Mouse (Mus musculus): ENCODE data around the gene Polr2h. TPM values are rescaled to one million over a fixed set of nuclear protein-coding genes. Genes with fewer than 3 reads are reported as not detected.

The Polr2h gene
- polyA plus RNA-seq, 1 experiment: 3.3 TPM

DNA sequence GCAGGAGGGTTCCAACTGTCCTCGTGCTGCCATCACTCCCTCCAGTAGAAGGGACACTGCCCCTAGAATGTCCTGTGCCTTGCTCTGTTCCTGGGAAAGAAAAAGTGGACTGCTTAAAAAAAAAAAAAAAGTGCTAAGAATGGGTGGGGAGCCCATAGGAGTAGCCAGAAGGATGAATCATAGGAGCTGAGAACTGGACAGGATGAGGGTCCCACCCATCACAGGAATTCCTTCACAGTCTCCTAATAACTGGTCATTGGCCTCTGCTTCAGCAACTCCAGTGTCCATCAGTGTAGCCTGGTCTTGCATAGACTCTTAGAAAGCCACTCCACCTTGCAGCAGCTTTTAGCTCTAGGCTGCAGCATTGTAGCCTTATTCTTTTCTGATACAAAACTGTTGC, 8.9 kb downstream of the Polr2h start:
- TF ChIP-seq GATA1 (IDR thresholded peaks at IDR 0.05; ENCODE audit: low read length): no peak

- TF ChIP-seq GATA1 (IDR thresholded peaks at IDR 0.05; ENCODE audit: low read length): no peak
These were observed 12.8 kb downstream of the Polr2h start for GRCm38 (mm10) chr16:20730293-20730711.

DNA sequence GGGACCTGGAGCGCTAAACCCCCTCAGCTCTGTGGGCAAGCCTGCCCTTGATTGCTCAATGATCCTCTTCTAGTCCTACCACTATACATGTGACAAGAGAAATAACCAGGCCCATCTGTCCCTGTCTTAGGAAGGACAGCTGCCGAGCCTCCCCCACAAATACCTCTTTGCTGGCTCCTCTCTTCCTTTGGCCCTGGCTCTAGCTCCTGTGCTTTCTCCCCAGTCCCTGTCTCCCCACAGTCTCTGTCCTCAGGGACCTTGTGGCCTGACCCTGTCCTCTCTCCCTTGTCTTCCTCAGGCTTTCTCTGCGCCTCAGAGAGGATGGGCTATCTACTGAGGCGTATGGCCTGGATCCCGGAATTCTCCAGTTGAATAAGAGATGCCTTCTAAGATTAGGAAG, 14.2 kb downstream of the Polr2h start:
- no peak for TF ChIP-seq GATA1 (IDR thresholded peaks at IDR 0.05; ENCODE audit: low read length)

DNA sequence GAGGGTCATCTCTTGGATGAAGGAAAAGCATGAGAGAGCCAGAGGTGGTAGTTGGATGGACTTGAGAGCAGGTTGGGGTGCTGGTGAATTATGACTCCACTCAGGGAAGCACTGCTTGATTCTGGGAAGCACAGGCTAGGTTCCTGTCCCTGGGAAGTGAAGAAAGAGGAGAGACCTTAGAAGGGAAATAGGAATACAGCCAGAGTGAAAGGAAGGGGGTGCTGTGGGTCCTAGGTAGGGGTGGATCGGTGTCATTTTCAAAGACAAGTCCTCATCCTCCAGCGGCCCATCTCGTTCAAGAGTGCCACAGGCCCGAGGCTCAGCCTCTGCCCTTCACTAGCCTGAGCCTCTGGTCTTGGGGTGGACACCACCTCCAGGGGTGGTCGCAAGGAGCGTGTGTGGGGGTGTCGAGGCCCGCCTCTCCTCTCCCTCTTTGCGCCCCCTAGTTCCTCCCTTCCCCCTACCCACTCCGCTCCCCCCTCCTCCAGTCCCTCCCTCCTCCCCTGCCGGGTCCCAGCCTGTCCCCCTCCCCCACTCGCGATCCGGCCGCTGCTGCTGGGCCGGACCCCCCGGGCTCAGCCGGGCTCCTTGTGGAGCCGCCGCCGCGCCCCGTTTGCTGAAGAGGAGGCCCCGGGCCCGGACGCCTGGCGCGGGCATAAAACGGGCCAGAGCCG, 14.9 kb downstream of the Polr2h start:
- no peak for TF ChIP-seq GATA1 (IDR thresholded peaks at IDR 0.05; ENCODE audit: low read length)

DNA sequence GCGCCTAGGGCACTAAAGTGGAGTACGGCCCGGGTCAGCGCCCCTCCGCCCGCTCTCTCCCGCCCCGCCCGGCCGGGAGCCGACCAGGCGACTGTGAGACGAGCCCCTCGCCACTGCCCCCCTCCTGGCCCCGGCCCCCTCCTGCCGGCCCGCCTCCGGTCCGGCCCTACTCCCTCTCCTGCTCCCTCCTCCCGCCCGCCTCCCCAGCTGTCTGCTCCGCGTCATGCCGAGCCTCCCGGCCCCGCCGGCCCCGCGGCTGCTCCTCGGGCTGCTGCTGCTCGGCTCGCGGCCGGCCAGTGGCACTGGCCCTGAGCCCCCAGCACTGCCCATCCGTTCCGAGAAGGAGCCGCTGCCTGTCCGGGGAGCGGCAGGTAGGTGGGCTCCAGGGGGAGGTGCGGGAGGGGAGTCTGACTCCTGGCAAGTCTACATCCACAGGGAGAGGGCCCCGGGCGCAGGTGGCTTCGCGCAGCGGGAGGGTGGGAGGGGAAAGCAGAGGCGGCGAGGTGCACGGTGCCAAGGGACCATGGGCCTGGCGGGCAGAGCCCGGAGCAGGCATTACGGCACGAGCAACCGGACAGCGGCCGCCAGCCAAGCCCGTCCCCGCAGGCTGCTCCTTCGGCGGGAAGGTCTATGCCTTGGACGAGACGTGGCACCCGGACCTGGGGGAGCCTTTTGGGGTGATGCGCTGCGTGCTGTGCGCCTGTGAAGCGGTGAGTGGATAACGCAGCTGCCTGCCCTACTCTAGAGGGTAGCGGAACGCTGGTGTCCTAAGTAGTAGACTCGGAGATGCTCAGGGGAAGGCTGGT, 15.7 kb downstream of the Polr2h start, which contains the start of gene Chrd:
Gene Chrd (plus strand): TSS at position 203 of the 806 bp plus-strand sequence.
- TF ChIP-seq GATA1 (IDR thresholded peaks at IDR 0.05; ENCODE audit: low read length): no peak

GRCm38 (mm10) chr16:20733731-20734730, 16.6 kb downstream of the Polr2h start, which contains the start of gene Thpo:
TSS of gene Thpo (minus strand) at chr16:20734511.
- no peak for TF ChIP-seq GATA1 (IDR thresholded peaks at IDR 0.05; ENCODE audit: low read length)

DNA sequence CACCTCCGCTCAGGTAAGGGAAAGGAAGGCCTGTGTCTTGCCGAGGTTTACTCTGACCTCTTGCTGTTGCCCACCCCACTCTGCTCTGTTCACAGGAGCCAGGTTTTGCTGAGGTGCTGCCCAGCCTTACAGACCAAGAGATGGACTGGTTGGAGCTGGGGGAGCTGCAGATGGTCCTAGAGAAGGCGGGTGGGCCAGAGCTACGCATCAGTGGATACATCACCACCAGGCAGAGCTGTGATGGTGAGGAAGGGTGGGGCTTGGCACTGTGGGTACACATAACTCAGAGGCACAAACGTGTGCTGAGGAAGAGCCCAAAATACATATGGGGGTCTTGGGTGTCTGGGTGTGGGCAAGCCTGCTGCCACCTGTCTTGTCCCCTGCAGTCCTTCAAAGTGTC, 18.2 kb downstream of the Polr2h start:
- TF ChIP-seq GATA1 (IDR thresholded peaks at IDR 0.05; ENCODE audit: low read length): no peak

DNA sequence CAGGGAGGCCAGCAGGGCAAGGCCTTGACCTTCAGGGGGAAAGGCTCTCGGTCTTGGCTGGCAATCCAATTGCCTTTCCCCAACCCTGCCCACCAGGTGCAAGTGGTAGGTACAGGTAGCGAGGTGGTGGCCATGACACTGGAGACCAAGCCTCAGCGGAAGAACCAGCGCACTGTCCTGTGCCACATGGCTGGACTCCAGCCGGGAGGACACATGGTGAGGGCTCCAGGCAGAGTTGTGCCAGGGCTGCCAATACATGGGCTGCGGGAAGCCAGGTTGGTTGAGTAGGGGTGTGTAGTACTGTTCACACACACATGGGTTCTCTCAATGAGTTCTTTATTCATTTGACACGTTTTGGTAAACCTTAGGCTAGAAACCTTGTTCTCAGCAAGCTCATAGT, 18.7 kb downstream of the Polr2h start:
- TF ChIP-seq GATA1 (IDR thresholded peaks at IDR 0.05; ENCODE audit: low read length): no peak

GRCm38 (mm10) chr16:20736823-20737222, 19.4 kb downstream of the Polr2h start:
- TF ChIP-seq GATA1 (IDR thresholded peaks at IDR 0.05; ENCODE audit: low read length): no peak

DNA sequence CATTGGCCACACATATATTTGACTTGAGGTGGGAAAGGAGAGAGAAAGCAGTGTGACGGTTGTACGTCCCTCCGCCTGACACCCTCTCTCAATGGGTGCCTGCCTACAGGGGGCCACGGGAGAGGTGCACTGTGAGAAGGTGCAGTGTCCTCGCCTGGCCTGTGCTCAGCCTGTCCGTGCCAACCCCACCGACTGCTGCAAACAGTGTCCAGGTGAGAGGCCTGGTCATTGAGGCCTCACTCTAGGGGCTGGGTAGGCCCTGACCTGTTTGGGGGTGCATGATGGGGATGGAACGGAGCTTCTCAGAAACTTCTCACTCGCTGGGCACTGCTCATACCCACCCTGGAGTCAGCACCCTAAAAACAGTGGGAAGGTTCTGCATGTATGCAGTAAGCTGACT, 22.4 kb downstream of the Polr2h start:
- no peak for TF ChIP-seq GATA1 (IDR thresholded peaks at IDR 0.05; ENCODE audit: low read length)

GRCm38 (mm10) chr16:20746641-20747040, 29.2 kb downstream of the Polr2h start:
- no peak for TF ChIP-seq GATA1 (IDR thresholded peaks at IDR 0.05; ENCODE audit: low read length)

DNA sequence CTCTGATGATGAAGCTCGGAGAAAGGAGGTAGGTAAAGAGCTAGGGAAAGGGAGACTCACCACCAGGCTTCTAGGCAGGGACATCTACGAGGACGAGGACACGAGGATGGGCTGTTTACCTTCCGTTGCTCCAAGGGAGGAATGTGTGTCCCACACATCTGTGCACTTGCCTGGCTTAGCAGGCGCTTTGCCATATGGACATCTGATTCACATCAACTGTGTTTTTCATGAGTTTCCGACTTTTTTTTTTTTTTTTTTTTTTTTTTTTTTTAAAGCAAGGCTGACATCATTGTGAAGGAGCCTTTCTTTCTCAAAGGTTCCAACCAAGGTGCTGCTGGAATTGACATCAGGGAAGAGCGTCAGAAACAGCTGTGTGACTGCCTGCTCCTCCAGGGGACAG, 33.1 kb downstream of the Polr2h start:
- no peak for TF ChIP-seq GATA1 (IDR thresholded peaks at IDR 0.05; ENCODE audit: low read length)

- no peak for TF ChIP-seq GATA1 (IDR thresholded peaks at IDR 0.05; ENCODE audit: low read length)
These were observed 38.6 kb downstream of the Polr2h start for GRCm38 (mm10) chr16:20756052-20756451.

DNA sequence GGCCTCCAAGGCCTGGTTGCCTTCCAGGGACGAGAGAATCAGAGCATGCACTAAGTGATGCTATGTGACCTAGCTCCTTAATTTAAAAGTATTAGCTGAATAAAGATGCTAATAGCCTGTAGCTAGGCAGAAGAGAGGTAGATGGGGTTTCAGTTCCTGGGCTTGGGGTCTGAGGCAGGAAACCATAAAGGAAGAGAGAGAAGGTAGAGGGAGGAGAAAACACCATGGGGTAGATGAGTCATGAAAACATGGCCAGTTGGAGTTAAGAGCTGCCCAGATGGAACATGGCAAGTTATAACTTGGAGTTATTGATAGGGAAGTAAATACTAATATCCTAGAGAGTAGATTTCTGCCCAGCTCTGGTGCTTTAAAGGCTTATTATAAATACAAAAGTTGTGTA, 39.9 kb downstream of the Polr2h start:
- no peak for TF ChIP-seq GATA1 (IDR thresholded peaks at IDR 0.05; ENCODE audit: low read length)

DNA sequence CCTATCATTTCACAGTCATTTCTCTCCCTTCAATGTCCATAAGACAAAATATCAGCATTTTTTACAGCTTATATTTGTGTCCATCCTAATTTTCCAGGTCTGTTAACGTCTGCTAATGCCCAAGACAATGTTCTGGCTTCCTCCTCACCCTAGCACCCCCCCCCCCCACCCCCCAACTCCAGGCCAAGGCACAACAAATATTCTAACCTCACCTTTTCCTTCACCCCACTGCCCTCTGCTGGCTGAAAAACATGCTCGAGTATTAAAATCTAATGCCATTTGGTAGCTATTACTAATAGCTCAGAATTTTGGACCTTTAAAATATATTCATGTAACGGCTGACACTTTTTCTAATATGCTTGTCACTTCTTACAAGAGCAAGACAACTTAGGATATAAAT, 44.2 kb downstream of the Polr2h start:
- TF ChIP-seq GATA1 (IDR thresholded peaks at IDR 0.05; ENCODE audit: low read length): no peak

- TF ChIP-seq GATA1 (IDR thresholded peaks at IDR 0.05; ENCODE audit: low read length): no peak
These were observed 47.8 kb downstream of the Polr2h start for GRCm38 (mm10) chr16:20765244-20765643.

Other genes with a start within 250 kb of the Polr2h start
- 37.0 and 41.0 TPM in 2 replicates for gene Eif2b5, start 218.8 kb upstream of the Polr2h start, polyA plus RNA-seq (2012)
- gene Dvl3, start 200.7 kb upstream of the Polr2h start, polyA plus RNA-seq (2012): 27.3 and 29.1 TPM in 2 replicates
- gene Ap2m1, start 182.2 kb upstream of the Polr2h start, polyA plus RNA-seq (2012): 66.4 and 77.9 TPM in 2 replicates
- gene Abcf3, start 169.1 kb upstream of the Polr2h start, polyA plus RNA-seq (2012): 31.7 and 40.6 TPM in 2 replicates
- 0.06 and 0.13 TPM in 2 replicates for gene Vwa5b2, start 128.2 kb upstream of the Polr2h start, polyA plus RNA-seq (2012)
- 4.2 and 14.3 TPM in 2 replicates for gene Eef1akmt4, start 106.1 kb upstream of the Polr2h start, polyA plus RNA-seq (2012)
- not detected in 2 replicates for gene Gm49333, start 106.1 kb upstream of the Polr2h start, polyA plus RNA-seq (2012)
- 11.5 and 15.2 TPM in 2 replicates for gene Alg3, start 105.9 kb upstream of the Polr2h start, polyA plus RNA-seq (2012)
- gene Camk2n2, start 96.4 kb upstream of the Polr2h start, polyA plus RNA-seq (2012): 0.71 and 0.84 TPM in 2 replicates
- not detected in 2 replicates for gene Ece2, start 87.8 kb upstream of the Polr2h start, polyA plus RNA-seq (2012)
- 341 and 527 TPM in 2 replicates for gene Psmd2, start 66.0 kb upstream of the Polr2h start, polyA plus RNA-seq (2012)
- gene Eif4g1, start 49.4 kb upstream of the Polr2h start, polyA plus RNA-seq (2012): 1,202 and 1,405 TPM in 2 replicates
- 8.3 and 10.6 TPM in 2 replicates for gene Fam131a, start 24.4 kb upstream of the Polr2h start, polyA plus RNA-seq (2012)
- 20.2 and 45.4 TPM in 2 replicates for gene Clcn2, start 81 bp downstream of the Polr2h start, polyA plus RNA-seq (2012)
- gene Chrd, start 15.5 kb downstream of the Polr2h start, polyA plus RNA-seq (2012): not detected in 2 replicates
- not detected in 2 replicates for gene Thpo, start 16.8 kb downstream of the Polr2h start, polyA plus RNA-seq (2012)

All from G1E-ER4 (cell line).